Mouse (Mus musculus) MEL-GATA-1-ER (cell line): ENCODE results near the gene Mzf1.
"Not testable (repeated sequence)": the region's sequence is repeated elsewhere in the genome, so short reads cannot be mapped to it uniquely, and the experiment has no call there.

ENCODE experiments used
- DNase-seq: peaks from one replicate; pipeline ENCODE4 v3.0.0-alpha.2; 2012; ENCODE audit warnings: low read depth; ENCODE audit errors: extremely low read depth

Mzf1 gene

DNA sequence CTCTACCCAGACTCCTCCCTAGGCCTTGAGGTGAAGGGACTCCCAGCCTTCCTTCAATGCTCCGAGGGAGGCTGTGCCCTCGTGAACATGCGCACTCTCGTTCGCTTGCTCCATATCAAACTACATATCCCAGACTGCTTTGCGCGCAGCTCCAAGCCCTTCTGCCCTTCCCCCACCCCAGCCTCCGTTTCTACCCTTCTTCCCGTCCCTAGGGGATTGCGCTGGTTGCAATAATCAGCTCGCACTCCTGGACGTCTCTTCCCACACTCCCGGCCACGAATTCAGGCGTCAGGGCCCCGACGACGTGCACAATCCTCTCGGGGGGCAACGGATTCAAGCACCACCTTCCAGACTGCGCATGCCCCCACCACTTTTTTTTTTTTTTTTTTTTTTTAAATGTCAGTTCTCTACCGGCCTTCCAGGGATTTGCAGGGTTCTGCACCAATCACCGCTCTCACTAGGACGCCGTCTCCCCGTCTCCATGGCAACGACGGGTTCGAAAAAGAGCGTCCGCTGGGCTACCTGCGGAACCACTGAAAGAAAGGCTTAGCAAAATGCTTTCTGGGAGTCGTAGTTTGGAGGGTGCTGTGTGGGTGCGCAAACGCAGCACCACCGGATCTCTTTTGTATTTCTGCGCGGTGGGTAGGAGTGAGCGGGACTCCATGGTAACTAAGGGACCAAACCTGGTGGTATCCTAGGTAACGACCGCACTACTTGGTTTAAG is at the start of gene Mzf1:
Mzf1 (minus strand) TSS at position 478 of the 724 bp plus-strand sequence.
- peak; percentile 93 for DNase-seq

DNA sequence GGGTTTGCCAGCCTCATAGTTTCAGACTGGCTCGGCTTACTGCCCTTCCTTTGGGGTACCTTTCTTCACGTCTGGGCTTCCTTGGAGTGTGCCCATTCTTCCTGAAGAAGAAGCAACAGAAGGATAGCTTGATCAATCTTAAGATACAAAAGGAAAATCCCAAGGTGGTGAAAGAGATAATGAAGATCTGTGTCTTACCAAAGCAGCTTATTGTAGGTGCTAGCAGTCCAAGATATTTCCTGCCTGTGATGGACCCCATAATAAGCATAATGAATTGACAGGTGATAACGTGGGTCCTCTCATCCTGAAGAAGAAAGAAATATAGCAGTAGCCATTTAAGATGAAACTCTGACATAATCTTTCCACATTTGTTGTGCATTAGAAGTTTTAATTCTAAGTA is 40.5 kb upstream of the Mzf1 start, which contains the start of gene Vmn1r85:
Vmn1r85 (minus strand) TSS at position 101 of the 400 bp plus-strand sequence.
- no peak for DNase-seq

DNA sequence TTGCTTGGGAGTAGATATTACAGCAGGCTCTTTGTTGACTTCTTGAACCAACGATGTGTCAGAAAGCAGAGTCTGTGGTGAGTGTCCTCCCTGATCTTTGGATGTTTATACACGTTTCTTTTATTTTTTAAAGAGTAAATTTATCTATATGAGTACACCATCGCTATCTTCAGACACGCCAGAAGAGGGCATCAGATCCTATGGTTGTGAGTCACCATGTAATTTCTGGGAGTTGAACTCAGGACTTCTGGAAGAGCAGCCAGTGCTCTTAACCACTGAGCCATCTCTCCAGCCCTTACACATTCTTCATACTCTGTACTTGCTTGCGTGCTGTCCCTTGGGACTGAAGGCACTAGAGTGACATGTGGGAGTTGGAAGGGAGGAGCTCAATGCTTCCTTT is 17.7 kb upstream of the Mzf1 start:
- DNase-seq = no peak

DNA sequence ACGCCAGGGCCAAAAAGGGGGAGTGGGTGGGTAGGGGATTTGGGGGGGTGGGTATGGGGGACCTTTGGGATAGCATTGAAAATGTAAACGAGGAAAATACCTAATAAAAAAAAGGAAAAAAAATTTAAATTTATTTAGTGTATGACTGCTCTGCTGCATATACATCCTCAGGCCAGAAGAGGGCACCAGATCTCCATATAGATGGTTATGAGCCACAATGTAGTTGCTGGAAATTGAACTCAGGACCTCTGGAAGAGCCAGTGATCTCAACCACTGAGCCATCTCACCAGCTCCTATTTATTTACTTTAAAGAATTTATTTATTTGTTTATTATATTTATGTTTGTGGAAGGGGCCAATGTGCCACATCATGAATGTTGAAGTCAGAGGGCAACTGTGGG is 8.8 kb upstream of the Mzf1 start:
- not testable (repeated sequence) for DNase-seq

DNA sequence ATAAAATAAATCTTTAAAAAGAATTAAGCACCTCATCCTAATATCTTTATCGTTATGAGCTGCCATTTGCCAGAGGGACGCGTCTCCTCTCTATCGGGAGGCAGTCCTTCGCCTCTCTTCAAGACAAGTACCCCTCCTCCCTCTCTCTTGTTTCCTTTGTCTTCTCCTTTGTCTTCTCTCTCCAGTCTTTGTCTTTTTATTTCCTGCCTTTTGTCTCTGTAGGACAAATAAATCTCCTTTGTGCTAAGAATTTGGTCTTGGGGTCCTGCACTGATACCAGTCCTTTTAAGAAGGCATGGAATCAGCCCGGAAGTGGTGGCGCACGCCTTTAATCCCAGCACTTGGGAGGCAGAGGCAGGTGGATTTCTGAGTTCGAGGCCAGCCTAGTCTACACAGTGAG is 5.0 kb upstream of the Mzf1 start:
- DNase-seq = no peak

DNA sequence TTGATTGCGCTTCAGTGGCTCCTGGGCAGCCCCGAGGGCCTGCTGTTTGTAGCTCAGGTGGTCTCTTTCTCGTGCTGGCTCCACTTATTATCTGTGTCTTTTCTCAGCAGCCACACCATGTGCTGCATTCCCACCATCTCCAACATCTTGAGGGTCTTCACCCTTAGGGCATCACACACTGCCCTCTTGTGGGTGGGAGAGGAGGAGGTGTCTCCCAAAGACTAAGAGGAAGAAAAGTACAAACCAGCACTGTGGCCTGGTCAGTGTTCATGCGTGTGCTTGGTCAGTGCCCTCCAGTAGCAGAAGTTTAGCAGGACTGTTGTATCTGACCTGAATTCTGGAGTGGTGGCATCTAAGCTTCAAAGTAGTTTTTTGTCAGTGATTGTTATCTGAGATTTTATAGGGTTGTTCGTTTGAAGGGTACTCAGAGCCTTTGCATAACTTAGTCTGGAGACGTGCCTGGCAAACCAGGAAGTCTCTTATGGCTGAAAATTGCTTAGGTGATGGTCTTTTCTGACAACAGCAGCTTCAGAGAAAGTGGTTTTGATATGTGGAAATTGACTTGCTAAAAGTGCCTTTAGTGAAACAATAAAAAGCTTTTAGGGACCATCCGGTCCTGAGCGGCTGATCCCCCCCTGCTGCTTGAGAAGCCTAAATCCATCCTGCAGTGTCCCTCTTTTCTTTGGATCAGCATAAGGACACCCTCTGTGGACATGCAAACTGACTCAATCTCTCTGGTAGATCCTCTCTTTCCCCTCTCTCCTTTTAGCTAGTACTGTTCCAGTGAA is 2.5 kb upstream of the Mzf1 start:
- DNase-seq = no peak

DNA sequence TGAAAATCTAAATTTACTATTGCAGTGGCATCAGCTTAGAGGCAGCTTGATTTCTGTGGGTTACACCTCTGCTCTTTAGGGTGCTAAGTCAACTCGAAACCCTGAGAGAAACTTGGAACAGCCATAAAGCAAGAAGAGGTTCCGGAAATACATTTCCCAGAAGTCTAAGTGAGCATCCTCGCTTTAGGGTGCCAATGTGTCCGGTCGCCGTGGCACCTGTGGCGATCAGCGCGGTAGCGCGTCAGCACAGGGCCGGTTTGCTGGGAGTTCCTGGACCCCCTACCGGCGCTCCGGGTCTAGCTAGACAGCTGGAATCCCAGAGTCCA is 640 bp downstream of the Mzf1 start:
- DNase-seq = no peak

DNA sequence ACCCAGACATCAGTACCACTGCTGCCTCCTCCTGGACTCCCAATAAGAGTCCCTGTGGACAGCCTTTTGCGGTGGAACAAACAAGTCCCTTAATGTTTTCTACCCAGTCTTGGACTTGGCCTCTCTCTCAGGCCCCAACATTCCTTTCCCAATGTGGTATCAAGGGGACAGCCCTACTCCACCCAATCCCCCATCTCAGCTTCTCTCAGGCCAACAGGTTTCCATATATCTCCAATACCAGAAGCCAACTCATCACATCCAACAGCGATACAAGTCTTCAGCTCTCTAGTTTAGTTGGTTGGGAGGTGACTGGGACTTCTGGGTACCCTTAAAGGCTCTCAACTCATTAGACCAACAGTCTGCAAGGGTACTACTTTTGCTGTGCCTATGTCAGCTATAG is 1.1 kb downstream of the Mzf1 start:
- DNase-seq = no peak

DNA sequence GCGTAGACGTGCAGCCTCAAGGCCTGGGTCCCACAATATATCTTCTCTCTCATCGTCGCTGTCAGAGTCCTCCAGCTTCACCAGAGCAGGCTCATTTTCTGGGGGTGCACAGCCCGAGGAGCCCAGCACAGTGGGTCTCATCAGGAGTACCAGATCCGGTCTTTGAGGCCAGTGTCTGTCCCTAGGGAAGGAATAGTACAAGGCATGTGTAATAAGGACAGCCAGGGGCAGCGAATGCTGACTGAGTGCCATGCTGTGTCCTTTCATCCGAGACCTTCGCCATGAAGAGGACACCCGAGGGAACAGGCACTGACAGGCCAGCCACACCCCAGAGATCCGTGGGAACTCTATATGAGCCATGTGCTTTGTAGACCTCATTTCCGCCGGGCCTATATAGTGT is 1.6 kb downstream of the Mzf1 start:
- DNase-seq = no peak

DNA sequence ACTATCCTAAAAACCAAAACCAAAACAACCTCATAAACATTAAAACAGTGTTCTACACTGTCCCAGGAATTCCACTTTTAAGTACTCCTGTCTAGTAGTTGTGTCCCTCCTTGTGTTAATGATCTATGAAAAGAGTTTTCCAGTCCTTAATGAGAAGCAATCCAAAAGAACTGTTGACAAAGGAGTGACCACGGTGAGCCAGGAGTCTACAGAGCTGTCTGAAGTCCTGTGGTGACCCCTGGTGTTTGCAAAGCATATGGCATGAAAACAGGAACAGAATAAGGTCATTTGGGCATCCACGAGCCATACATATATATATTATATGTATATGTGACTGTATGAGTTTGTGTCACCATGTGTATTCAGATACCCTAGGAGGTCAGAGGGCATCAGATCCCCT is 8.5 kb downstream of the Mzf1 start:
- peak; percentile 54 for DNase-seq

DNA sequence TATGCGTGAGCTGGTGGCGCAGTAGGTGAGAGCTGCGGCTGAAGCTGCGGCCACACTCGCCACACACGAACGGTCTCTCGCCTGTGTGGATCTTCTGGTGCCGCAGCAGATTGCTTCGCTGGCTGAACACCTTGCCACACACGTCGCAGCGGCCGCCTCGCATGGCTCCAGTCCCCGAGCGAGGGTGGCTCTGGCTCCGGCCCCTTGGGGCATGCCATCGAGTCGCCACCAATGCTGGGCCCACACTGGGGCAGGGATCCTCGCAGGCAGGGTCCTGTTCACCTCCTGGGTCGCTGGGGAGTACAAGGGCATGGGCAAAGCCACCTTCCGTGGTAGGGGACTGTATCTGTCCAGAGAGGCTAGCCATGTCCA is 10.3 kb downstream of the Mzf1 start:
- no peak for DNase-seq

DNA sequence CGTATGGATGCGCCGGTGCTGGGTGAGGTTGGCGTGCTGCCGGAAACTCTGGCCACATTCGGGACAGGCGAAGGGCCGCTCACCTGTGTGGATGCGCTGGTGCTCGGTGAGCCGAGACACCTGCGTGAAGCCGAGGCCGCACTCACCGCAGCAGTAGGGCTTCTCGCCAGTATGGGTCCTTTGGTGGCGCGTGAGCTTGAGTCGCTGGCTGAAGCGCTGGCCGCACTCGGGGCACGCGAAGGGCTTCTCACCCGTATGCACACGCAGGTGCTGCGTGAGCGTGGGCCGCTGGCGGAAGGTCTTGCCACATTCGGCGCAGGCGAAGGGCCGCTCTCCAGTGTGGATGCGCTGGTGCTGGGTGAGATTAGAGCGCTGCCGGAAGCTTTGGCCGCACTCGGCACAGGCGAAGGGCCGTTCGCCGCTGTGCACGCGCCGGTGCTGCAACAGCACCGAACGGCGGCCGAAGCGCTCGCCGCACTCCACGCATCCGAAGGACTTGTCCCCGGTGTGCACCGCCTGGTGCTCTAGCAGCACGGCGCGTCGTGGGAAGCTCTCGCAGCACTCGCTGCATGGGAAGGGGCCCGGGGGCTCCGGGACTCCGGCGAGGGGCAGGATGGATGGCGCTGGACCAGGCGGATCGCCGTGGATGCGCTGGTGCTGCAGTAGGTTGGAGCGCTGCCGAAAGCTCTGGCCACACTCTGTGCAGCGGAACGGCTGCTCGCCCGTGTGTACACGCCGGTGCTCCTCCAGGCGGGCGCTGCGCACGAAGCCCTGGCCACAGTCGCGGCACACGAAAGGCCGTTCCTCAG is 10.9 kb downstream of the Mzf1 start:
- DNase-seq = no peak

DNA sequence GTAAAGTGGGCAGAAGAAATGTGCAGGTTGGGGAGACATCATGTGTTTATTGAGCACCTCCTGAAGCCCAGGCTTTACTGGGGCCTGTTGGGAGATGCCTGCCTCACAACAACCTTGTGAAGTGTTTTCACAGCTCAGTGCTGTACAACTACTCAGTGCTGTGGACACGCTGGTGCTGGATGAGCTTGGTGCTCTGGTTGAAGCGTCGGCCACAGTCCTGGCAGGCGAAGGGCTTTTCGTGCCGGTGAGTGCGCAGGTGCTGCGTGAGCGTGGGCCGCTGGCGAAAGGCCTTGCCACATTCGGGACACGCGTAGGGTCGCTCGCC is 11.5 kb downstream of the Mzf1 start:
- no peak for DNase-seq

DNA sequence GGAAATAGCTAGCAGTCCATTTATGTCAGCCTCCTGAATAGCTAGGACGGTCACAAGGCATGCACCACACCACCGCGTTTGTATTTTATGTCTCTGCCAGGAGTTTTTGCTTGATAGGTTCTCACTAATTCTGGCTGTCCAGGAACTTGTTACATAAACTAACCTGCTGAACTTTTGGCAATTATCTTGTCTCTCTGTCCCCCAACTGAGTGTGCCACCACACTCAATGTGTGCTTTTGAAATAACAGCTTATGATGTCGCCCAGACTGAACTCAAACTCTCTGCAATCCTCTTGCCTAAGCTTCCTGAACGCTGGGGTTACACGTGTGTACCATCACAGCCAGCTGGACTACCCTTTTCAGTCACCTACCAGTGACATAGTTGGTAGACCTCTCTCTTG is 12.1 kb downstream of the Mzf1 start:
- no peak for DNase-seq

DNA sequence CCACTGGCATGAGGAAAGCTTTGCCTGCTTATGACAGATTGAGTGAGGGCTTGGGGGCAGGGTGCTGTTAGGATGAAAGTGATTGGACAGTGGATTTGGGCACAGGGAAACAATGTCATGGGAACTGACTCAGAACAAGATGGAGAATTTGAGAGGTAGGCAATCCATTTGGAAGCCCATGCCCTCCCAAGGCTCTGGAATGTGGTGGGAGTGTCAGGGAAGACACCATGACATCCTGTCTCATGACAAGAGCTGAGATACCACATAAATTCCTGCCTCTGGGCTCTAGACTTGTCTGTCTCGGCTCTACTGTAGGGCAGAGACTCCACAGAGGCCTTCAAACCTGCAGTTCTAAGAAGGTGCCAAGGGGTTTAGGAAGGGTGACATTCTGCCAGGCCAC is 13.3 kb downstream of the Mzf1 start:
- DNase-seq = no peak

DNA sequence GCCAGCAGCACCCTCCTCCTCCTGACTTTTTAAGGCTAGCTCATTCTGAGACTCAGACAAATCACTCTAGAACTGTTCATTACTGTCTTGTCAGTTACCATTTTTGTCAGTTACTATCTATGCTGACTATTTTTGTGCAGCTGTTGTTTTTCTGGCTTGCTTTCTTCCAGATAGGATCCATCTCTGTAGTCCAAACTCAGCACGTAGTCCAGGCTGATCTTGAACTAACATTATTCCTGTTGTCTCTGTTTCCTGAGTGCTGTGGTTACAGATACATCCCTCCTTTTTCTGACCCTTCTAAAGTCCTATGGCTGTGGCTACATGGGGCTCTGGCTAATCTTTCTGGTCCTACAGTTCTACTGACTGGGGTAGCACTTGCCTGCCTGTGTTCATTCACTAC is 15.4 kb downstream of the Mzf1 start:
- DNase-seq = no peak

DNA sequence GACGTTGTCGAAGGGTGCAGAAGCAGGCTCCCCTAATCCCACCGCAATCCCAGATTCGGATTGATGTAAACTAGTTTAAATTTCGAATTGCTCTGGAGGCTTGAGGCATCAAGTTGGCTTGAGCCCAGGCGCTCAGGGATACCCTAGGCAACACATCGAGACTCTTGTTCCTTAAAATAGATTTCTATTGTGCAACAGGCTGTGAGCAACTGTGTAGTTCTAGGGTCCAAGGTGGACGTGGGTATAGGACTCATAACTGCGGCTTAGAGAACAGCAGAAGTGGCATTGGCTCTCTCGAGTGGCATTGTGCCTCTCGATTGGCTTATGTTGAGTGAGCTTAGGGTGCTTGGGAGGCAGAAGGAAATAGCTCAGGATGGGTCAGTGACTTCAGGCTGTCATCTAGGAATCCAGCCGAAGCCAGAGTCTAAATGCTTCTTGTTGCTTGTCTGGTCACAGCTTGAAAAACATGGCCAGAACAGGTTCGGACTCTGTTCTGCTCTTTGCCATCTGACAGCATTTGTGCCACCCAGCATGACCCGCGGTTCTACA is 15.9 kb downstream of the Mzf1 start:
- DNase-seq = no peak

DNA sequence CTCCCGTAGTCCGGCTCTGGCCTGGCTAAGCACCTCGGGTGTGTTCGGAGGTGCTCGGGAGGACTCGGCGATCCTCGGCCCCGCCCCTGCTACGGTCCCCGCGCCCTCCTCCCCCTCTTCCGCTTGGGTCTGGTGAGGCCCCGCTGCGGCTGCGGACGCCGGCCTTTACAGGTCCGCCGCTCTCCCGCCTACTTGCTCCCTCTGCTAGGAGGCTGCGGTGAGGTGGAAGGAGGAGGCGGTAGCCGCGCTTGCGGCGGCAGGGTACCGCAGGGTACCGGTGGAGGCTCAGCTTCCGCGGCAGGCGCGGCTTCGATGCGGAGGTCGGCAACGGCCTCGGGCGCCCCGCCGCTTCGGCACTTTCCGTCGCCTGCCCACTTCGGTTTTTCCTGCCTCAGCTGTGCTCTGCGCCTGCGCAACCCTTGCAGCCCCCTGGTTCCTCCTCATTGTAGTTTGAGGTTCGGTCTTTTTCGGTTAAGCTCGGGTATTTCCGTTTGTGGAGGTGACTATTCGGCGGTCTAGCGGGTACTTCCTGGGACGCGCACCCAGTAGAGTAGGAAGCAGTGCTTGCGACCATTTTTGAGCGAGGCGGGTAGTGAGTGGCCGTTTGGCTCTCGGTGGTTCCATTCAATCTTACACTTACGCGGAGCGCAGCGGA is 16.5 kb downstream of the Mzf1 start, which contains the start of gene Ube2m:
Ube2m (minus strand) TSS at position 375 of the 655 bp plus-strand sequence.
- peak; percentile 95 for DNase-seq

DNA sequence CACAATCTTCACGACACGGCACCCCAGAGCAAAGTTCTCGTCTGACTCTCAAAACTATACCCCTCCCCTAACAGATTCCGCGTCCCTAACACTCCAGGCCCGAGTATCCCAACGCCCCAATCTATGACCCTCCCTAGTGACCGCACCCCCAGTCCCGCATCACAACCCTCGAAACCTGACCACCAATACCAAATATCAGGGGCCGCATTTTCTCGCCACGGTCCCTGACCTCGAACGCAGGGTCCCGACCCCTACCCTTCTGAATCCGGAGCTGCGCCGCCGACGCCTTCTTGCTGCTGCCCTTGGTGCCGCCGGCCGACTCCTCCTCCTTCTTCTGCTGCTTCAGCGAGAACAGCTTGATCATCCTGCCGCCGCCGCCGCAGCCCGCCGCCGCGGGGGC is 17.2 kb downstream of the Mzf1 start:
- no peak for DNase-seq

DNA sequence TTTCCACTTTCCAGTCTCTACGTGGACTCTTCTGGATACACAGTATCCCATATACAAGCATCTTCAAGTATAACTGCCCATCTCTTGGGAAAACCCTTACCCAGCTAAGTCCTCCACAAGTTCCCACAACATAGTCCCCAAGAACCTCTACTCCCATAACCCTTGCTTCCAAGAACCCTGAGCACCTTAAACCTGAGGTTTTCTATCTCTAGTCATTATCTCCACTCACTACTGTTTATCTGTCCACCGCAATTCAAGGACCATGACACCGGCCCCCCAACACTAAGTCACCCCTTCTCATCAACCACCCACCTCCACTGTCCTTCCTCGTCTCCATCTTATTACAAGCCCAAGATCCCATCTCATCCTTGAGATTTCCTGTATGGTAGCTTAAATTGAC is 17.8 kb downstream of the Mzf1 start:
- DNase-seq = no peak

DNA sequence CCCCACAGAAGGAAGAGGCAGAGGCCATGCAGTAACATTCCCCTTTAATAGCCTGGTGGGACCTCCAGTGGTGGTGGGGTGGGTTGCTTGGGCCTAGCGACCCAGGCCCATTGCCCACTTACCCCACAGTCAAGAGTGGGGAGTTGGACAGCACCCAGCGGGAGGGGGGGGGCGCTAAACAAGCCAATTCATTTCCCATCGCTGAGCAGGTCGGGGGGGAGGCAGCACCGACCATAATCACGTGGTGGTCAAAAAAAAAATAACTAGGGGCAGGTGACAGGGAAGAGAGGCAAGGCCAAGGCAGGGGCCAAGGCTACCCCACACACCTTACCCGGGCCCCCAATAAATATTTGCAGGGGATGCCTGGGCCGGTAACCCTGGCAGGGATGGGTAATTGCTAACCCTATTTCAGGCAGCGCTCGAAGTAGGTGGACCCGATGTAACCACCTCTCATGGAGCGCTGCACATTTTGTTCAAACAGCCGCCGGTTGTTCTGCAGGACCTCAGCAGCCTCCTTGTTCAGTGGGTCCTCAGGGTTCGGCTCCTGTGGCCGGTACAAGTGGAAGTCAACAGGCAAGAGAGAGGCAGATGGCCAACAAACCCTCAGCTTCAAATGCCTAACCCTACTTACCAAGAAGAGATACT is 19.2 kb downstream of the Mzf1 start:
- DNase-seq = no peak
